Mouse (Mus musculus) stomach, embryonic 14.5 days (tissue): Measurements from ENCODE around the gene Slc22a6. TPM values are rescaled to one million over a fixed set of nuclear protein-coding genes. Genes with fewer than 3 reads are reported as not detected.
A peak's percentile ranks its signal among the peaks of the same experiment; 100 is the strongest.

ENCODE experiments used
- ATAC-seq: fragments of 200-750 bp; cut with Nextera tagmentation; 2 replicates; pipeline ENCODE4 v1.8.0; 2017; ENCODE audit warnings: low read depth, moderate TSS enrichment; ENCODE audit not compliant: insufficient number of reproducible peaks, insufficient read depth, low FRiP score
- H3K27ac ChIP-seq: fragments of 300-500 bp; sonication (generic); 2 replicates; pipeline ENCODE4 v1.5.1; 2014; ENCODE audit warnings: mild to moderate bottlenecking, low read length, moderate library complexity, mixed read lengths
- H3K27me3 ChIP-seq: fragments of 300-500 bp; sonication (generic); 2 replicates; pipeline ENCODE4 v1.6.1; 2014; ENCODE audit warnings: low read length, control low read depth, mixed read lengths; ENCODE audit not compliant: control insufficient read depth, insufficient read depth
- H3K36me3 ChIP-seq: fragments of 300-500 bp; sonication (generic); 2 replicates; pipeline ENCODE4 v1.6.1; 2014; ENCODE audit warnings: mild to moderate bottlenecking, control low read depth, low read length, moderate library complexity, mixed read lengths; ENCODE audit not compliant: control insufficient read depth, insufficient read depth
- H3K4me1 ChIP-seq: fragments of 300-500 bp; sonication (generic); 2 replicates; pipeline ENCODE4 v1.6.1; 2014; ENCODE audit warnings: low read length, control low read depth, mixed read lengths; ENCODE audit not compliant: control insufficient read depth, insufficient read depth
- H3K4me2 ChIP-seq: fragments of 300-500 bp; sonication (generic); replicated peaks from 2 replicates; pipeline ENCODE4 v1.6.1; 2014; ENCODE audit warnings: low read depth, low read length, control low read depth
- H3K4me3 ChIP-seq: fragments of 300-500 bp; sonication (generic); 2 replicates; pipeline ENCODE4 v1.5.1; 2014; ENCODE audit warnings: low read depth, low read length, control low read depth
- H3K9ac ChIP-seq: fragments of 300-500 bp; sonication (generic); replicated peaks from 2 replicates; pipeline ENCODE4 v1.6.1; 2014; ENCODE audit warnings: low read depth, mild to moderate bottlenecking, control low read depth, low read length, moderate library complexity, mixed read lengths
- H3K9me3 ChIP-seq: fragments of 300-500 bp; sonication (generic); 2 replicates; pipeline ENCODE4 v1.6.1; 2016; ENCODE audit warnings: low read depth, low read length, control low read depth; ENCODE audit not compliant: control insufficient read depth
- WGBS: fragments of 180-500 bp; shearing (Covaris S2); extraction: QIAGEN DNeasy Blood & Tissue Kit; methylation state at CpG from one replicate; pipeline ENCODE4 v1.1.7; 2014; 5-methylcytosine and 5-hydroxymethylcytosine counted together
- polyA plus RNA-seq: library from polyadenylated mRNA; unstranded; fragments of >200 nt; fragmentation: Nextera tagmentation; extraction: Ambion mirVana; gene quantifications from 2 replicates; pipeline ENCODE4 v1.2.1, GENCODE M21; 2014

Slc22a6 gene
- polyA plus RNA-seq, 1 experiment from 2014 or later, result not detected

- whole genome bisulfite sequencing, result 68% methylated on average over 4 of the region's 4 CpGs
Measured at GRCm38 (mm10) chr19:8597269-8597668, 20.6 kb upstream of the Slc22a6 start.

GRCm38 (mm10) chr19:8599229-8599628 is 18.6 kb upstream of the Slc22a6 start:
- no peak overlapping the region for H3K4me3 ChIP-seq
- WGBS, result 80% methylated on average over 2 of the region's 2 CpGs
- H3K4me2 ChIP-seq, result no peak overlapping the region
- H3K27me3 ChIP-seq, result no peaks in the 10 kb centered on the region
- H3K9me3 ChIP-seq, result no peaks in the 10 kb centered on the region
- H3K27ac ChIP-seq, result no peak overlapping the region
- H3K4me1 ChIP-seq, result no peaks in the 10 kb centered on the region
- no peak overlapping the region for H3K9ac ChIP-seq
- no peaks in the 10 kb centered on the region for H3K36me3 ChIP-seq
- ATAC-seq, result no peak

More at GRCm38 (mm10) chr19:8597269-8597668, 20.6 kb upstream of the Slc22a6 start:
- H3K4me2 ChIP-seq, result no peak overlapping the region
- no peaks in the 10 kb centered on the region for H3K9me3 ChIP-seq
- no peak for ATAC-seq
- no peak overlapping the region for H3K9ac ChIP-seq
- H3K4me3 ChIP-seq, result no peak overlapping the region
- no peaks in the 10 kb centered on the region for H3K27me3 ChIP-seq
- no peaks in the 10 kb centered on the region; the same call in 1 of the 2 replicates for H3K4me1 ChIP-seq
- no peak overlapping the region for H3K27ac ChIP-seq
- no peaks in the 10 kb centered on the region for H3K36me3 ChIP-seq

- Histone ChIP-seq H3K9ac (no peak overlapping the region), H3K27ac (no peak overlapping the region), H3K4me3 (no peak overlapping the region), H3K36me3 (no peaks in the 10 kb centered on the region), H3K9me3 (no peaks in the 10 kb centered on the region), H3K4me2 (no peak overlapping the region), H3K4me1 (no peaks in the 10 kb centered on the region), H3K27me3 (no peaks in the 10 kb centered on the region)
- no peak for ATAC-seq
Measured at GRCm38 (mm10) chr19:8601922-8602321, 15.9 kb upstream of the Slc22a6 start.

GRCm38 (mm10) chr19:8602914-8603313 is 14.9 kb upstream of the Slc22a6 start:
- Histone ChIP-seq H3K9ac (no peak overlapping the region), H3K36me3 (no peaks in the 10 kb centered on the region), H3K27ac (no peak overlapping the region), H3K27me3 (no peaks in the 10 kb centered on the region), H3K4me3 (no peak overlapping the region), H3K9me3 (no peaks in the 10 kb centered on the region), H3K4me1 (no peaks in the 10 kb centered on the region), H3K4me2 (no peak overlapping the region)
- WGBS, result 43% methylated on average over 3 of the region's 3 CpGs
- peak; percentile 58; the same call in 1 of the 2 replicates for ATAC-seq

GRCm38 (mm10) chr19:8604536-8605240 is 13.2 kb upstream of the Slc22a6 start:
- Histone ChIP-seq H3K27me3 (no peaks in the 10 kb centered on the region), H3K27ac (no peak overlapping the region), H3K9ac (no peak overlapping the region), H3K4me3 (no peak overlapping the region), H3K4me2 (no peak overlapping the region), H3K36me3 (no peaks in the 10 kb centered on the region), H3K4me1 (no peaks in the 10 kb centered on the region), H3K9me3 (no peaks in the 10 kb centered on the region)
- 88% methylated on average over 8 of the region's 8 CpGs for WGBS
- no peak for ATAC-seq

- H3K9me3 ChIP-seq, result no peaks in the 10 kb centered on the region
- H3K4me1 ChIP-seq, result no peaks in the 10 kb centered on the region
- no peak overlapping the region for H3K4me3 ChIP-seq
- H3K27ac ChIP-seq, result no peak overlapping the region
- H3K36me3 ChIP-seq, result no peaks in the 10 kb centered on the region
- no peaks in the 10 kb centered on the region for H3K27me3 ChIP-seq
- no peak overlapping the region for H3K9ac ChIP-seq
- no peak overlapping the region for H3K4me2 ChIP-seq
- 82% methylated on average over 3 of the region's 3 CpGs for WGBS
- no peak for ATAC-seq
Measured at GRCm38 (mm10) chr19:8605241-8605558, 12.6 kb upstream of the Slc22a6 start.

- H3K27me3 ChIP-seq, result no peaks in the 10 kb centered on the region
- H3K4me1 ChIP-seq, result no peaks in the 10 kb centered on the region
- no peak overlapping the region for H3K9ac ChIP-seq
- no peaks in the 10 kb centered on the region for H3K36me3 ChIP-seq
- H3K27ac ChIP-seq, result no peak overlapping the region
- ATAC-seq, result no peak
- 76% methylated on average over 8 of the region's 8 CpGs for WGBS
- H3K4me2 ChIP-seq, result no peak overlapping the region
- no peak overlapping the region for H3K4me3 ChIP-seq
- no peaks in the 10 kb centered on the region for H3K9me3 ChIP-seq
Measured at GRCm38 (mm10) chr19:8611358-8612123, 6.3 kb upstream of the Slc22a6 start.

- ATAC-seq, result no peak
- 55% methylated on average over 2 of the region's 2 CpGs for WGBS
- H3K27me3 ChIP-seq, result no peaks in the 10 kb centered on the region
- H3K4me1 ChIP-seq, result no peaks in the 10 kb centered on the region
- no peak overlapping the region for H3K27ac ChIP-seq
- no peak overlapping the region for H3K4me2 ChIP-seq
- no peaks in the 10 kb centered on the region for H3K9me3 ChIP-seq
- no peak overlapping the region for H3K4me3 ChIP-seq
- H3K36me3 ChIP-seq, result no peaks in the 10 kb centered on the region
- no peak overlapping the region for H3K9ac ChIP-seq
Measured at GRCm38 (mm10) chr19:8613111-8613510, 4.7 kb upstream of the Slc22a6 start.
